Mouse (Mus musculus) right cerebral cortex, postnatal 4 days (tissue): ENCODE results near the gene Tk2.
A peak's percentile ranks its signal among the peaks of the same experiment; 100 is the strongest.
"Not testable (repeated sequence)": the region's sequence is repeated elsewhere in the genome, so short reads cannot be mapped to it uniquely, and the experiment has no call there.

Experiments used
- DNase-seq: peaks from one replicate; pipeline ENCODE4 v3.0.0-alpha.2; 2022

The Tk2 gene

DNA sequence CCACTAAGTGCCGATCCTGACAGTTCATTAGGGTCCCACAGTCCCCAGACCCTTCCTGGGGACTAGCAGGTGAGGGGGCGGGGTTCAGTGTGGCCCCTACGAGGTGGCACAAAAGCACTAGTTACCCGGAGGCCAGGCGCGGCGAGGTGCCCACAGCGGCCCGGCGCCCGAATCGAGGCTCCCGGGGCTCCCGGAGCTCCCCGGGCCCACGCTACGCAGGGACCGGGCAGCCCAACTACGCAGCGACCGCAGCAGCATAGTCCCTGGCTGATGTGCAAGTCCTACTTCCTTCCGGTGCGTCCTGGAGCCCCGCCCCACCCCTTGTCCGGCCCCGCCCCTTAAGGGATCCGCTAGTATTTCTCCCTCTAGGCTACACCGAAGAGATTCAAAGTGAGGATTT is at the start of gene Tk2:
Gene Tk2, minus strand, starts transcription at position 283 of the 400 bp plus-strand sequence.
- DNase-seq: peak; percentile 82

DNA sequence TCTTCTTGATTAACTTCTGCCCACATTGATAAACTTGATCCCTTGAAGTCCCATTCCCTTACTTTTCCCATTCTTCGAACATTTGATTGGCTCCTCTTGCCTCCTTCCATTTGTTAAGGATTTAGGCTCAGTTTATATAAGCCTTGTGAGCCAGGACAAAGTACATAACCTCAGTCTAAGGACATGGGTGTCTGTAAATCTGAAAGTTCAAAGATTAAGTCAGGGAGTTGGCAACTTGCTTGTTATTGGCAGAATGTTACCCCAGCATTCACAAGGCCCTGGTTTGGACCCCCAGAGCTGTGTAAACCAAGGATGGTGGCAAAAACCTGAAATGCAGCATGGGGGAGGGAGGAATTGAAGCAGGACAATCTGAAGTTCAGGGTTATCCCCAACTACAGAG is 46.0 kb upstream of the Tk2 start:
- DNase-seq: no peak

DNA sequence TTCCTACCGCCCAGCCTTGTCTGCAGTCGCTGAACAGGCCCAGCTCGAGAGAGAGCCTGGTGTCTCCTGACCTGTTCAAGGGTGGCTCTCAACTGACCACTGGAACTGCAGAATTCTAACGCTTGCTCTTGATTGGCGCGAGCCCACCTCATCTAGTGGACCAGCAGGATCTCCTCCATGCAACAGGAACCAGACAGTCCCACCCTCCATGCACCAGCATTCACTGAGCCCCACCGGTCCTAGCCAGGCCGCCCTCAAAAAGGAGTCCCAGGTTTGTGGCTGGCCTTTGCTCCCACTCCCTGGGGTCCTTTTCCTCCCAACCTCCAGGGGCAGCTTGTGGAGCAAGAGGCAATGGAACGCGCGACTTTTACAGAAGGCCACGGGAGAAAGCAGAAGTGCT is 44.7 kb upstream of the Tk2 start, which contains the start of gene Cmtm2a:
Gene Cmtm2a, minus strand, starts transcription at position 101 of the 400 bp plus-strand sequence.
- DNase-seq: not testable (repeated sequence)

DNA sequence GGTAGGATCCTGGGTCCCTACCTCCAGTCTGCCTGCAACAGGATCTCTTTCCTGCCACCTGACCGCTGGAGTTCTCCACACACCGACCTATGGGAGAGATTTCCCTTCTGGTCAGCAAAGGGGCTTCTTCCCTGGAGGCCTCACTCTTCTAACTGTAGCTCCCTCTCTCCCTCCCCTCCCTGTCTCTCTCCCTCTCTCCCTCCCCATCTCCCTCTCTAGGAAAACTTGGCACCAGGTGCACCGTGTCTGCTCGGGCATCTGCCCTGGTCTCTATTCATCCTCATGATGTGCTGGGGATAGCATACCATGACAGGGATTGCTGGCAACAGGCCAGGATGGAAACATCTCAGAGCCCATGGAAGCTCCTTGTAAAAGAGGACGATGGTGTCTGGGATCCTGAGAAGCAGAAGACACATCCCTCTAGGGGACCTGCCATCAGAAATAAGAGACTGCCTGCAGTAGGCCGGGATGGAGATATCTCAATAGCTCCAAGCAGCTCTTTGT is 20.6 kb upstream of the Tk2 start:
- DNase-seq: no peak

DNA sequence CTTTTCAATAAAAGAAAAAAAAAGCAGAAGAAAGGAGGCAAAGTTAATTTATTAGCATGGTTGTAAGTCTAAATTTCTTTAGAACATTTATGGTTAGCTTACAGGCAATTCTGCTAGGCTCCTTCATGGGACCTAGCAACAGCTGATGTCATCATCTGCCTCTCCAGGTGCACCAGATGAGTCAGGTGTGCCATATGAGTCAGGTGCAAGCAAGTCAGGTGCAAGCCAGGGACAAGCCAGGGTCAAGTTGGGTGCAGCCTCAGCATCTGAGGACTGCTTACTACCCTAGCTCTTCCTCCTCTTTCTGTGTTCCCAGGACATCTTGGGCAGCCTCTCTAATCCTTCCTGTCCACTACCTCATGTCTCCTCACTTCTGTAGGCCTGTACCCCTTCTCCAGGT is 20.0 kb upstream of the Tk2 start:
- no peak for DNase-seq

DNA sequence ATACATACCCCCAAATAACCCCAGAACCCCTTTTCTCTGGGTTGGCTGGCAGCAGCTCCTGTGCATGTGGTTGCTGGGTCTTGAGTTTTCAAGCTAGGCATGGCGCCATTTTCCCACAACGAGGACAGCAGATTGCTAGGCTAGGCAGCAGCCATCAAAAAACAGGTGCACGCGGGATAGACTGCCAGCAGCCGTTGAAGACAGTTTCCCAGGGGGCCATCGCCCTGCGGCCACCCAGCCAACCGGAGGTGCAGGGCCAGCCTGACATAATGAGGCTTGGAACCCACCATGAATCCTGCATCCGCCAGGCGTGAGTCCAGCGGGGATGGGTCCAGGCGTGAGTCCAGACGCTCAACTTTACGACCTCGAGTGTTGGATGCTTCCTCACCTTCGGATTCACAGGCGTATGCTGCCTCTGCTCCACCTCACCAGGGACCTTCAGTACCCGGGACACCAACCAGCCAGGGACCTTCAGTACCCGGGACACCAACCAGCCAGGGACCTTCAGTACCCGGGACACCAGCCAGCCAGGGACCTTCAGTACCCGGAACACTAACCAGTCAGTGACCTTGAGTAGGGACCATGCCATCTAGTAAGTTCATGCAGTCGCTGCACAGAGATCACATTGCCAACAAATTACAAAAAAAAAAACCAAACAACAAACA is 16.0 kb upstream of the Tk2 start:
- not testable (repeated sequence) for DNase-seq

DNA sequence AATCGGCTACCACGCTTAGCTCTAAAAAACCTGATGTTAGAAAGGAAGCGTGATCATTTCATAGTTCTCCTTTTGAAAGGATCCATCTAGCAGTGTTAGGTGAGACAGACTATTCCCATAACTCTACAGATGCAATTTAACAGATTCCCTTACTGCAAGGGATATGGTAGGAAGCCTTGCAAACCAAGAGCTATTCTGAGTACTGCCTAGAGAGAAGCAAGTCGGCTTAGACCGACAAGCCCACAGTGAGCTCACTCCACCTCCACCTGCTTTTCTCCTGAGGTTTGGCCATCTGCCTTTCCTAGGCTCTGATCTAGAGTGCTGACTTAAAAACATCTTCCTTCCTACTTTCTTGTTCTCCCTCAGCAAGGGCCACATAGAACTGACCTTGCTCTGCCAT is 13.4 kb upstream of the Tk2 start:
- not testable (repeated sequence) for DNase-seq

DNA sequence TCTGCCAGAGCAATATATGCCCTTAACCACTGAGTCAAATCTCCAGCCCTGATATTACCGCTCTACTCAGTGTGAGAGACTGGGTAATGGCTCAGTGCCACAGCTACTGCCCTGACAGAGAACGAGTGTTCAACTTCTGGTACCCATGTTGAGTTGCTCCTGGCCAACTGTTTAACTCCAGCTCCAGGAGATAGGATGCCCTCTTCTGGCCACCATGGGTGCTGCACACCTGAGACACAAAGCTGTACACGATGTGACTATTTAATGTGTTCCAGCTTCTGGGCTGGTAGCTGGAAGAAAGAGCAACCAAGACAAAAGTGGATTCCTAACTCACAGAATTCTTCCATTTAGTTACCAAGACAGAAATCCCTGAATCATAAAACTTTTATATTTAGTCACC is 4.7 kb upstream of the Tk2 start:
- no peak for DNase-seq

DNA sequence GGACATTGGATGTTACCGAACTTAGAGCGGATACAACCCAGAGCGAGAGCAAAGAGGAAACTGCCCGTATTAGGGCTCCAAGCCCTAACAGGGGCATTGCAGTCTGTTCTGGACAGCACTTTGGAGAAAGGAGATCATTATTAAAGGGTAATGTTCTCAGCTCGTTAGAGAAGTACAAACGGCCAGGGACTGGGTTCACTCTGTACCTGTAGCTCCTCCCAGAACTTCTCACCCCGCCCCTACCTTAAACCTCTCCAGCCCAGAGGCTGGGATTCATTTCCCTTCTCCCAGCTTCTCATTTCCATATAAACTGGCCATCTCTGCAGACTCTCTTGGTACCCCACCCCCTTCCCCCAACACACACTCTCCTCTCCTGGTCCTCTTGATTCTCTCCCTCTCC is 3.1 kb upstream of the Tk2 start:
- DNase-seq: no peak

DNA sequence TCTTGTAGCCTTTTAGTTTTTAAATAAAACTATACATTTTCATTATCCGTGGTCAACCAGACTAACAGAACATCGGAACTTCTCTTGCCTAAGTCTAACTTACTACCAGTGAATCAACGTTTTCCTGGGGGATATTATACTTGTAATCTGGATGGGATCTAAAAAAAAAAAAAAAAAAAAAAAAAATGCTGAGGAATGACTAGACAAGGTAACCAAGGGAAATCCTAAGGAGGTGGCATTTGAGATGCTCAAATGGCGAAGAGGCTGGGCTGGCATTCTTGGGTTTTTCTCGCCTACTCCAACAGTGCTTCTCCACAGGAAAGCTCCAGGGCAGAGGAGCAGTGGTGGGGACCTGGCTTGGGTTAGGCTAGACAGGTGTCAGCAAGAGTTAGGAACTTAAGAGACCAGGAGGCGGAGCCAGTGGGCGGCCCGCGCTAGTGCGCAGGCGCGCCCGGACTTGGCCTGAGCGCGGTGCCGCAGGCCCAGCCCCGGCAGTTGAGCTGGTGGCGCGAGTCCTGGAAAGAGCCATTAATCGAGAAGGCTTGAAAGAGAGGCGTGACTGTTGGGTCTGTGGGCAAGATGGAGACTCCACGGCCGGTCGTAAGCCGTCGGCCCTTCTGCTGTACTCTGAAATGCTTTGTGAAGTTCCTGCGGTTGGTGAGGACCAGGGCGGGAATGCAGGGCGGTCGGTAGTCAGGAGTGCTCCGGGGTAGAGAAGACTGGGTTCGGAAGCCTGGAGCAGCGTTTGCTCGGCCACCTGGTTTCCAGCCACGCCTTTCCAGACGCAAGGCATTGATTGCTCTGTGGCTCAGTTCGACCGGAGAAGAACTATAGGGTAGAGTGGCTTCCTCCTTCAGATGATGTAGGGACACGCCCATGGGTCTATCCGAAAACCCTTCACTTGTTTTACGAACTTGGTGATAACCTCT is 2.3 kb upstream of the Tk2 start, which contains the start of gene Cklf:
Gene Cklf, plus strand, starts transcription at position 423 of the 929 bp plus-strand sequence.
- DNase-seq: peak; percentile 74

DNA sequence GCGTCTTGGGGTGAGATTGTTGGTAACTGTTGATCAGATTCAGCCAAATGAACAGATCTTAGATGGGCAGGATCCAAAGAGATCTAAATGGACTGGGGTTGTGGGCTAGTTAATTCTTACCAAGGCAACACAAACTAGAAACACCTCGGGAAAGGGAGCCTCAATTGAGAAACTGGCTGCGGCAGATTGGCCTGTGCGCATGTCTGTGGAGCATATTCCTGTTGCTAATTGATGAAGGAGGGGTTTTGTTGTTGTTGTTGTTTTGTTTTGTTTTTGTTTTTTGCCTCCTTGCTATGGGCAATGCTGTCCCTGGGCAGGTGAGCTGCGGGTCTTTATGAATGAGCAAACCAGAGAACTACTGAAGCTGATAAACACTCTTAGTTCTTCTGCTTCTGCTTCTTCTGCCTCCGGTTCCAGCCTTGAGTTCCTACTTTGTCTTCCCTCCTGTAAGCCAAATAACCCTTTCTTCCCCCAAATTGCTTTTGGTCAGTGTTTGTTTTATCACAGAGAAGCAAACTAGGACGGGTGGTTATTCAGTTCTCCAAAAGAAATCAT is 1.2 kb upstream of the Tk2 start:
- no peak for DNase-seq

DNA sequence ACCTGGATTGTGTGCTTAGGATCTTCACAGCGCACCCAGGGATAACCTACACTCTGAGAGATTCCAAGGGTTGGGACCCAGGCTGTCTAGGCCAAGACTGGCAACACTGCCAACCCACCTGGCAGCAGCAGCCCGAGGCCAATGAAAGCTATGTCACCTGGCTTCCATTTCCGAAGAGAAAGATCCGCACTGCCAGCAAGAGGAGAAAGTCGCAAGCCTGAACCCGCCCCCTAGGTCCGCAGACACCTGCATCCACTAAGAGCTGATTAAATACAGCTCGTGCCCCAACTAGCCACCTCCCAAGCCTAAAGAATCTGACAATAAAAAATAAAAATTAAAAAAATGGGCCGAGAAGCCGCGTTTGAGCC is 466 bp downstream of the Tk2 start:
- no peak for DNase-seq

DNA sequence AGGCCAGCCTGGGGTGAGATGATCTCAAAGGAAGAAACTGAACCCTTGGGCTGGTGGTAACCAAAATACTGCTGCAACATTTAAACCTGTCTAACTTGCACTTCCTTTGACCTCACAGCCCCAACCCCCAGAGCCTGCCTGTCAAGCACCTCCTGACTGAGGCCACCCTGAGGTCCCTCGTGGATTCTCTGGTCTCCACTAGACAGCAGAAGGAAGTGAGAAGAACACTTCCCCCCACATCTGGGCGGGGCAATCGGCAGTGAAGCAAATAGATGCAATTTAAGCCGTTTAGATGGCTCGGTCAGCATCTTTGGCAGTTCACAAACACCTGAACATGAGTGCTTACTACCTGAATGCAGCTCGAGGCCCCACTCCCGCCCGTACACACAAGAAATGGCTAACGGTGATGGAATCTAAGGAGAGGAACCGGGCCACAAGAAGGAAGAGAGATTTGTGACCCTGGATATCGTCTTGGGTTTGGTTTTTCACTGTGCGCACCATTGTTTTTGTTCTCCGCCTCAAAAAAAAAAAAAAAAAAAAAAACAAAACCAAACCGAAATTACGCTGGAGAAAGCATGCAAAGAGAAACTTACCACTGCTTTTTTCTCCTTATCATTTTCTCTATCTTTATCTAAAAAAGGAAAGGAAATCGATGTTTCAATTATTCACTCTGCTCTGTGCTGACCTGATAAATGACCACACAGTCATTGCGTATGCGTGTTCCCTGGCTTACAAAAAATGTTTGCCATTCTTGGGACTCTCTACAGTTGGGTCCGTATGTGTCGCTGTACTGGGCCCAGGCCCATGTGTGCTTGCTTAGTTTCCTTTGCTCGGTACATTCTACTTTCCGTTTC is 1.1 kb downstream of the Tk2 start:
- no peak for DNase-seq

DNA sequence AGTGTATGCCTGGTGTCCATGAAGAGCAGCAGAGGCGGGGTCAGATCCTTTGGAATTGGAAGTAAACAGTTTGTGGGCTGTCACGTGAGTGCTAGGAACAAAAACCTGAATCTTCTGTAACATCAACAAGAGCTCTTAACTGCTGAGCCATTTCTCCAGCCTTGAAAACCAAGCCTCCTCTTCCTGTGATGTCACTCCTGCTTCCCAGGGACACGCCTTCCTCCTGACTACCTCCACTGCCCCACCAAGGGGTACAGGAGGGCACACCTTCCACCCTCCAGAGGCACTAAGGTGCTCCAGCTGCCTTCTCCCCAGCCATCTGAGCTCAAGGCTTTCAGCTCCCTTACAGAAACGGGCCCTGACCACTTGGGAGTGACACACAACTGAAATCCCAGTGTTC is 1.7 kb downstream of the Tk2 start:
- no peak for DNase-seq

DNA sequence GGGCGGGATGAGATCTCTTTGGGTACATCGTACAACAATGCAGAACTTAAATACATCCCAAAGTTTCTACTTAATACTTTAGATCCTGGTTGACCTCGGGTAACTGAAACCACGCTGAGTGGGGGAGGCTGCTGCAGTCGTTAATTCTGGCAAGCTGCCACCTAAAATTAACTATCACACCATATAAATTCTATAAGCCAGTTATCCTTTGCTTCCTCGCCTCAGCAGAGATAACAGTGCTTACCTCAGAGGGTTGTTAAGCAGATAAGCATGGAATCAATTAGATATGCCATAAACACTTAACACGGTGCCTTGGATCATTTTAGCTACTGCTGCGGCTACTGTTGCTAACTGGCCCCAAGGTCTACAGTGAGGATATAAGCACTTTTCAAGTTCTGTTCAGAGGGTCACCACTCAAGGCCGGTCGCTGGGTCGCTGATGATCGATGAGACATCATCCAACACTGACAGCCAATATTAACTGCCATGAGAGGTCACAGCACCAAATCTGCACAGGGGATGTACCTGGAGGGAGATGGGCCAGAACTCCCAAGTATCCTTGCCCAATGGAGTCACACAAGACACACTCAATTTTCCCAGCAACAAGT is 6.2 kb downstream of the Tk2 start:
- no peak for DNase-seq

DNA sequence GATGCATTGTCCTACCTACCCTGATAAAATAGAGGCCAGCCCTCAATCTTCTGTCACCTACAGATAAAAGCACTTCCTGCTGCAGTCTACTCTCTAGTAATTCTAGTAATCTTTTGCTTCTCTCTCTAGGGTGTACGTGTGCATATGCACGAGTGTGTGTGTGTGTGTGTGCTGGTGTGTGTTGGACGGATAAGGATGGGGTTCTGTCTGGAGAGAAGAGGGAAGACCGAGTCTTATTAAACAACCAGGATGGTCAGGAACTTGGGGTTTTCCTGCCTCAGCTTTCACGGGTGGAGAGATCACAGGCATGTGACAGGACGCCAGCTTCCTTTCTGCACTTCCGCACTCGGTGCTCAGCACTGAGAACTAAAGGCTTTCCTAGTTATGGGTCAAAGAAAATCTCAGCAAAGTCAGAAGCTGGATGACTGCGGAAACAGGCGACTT is 8.9 kb downstream of the Tk2 start:
- no peak for DNase-seq

DNA sequence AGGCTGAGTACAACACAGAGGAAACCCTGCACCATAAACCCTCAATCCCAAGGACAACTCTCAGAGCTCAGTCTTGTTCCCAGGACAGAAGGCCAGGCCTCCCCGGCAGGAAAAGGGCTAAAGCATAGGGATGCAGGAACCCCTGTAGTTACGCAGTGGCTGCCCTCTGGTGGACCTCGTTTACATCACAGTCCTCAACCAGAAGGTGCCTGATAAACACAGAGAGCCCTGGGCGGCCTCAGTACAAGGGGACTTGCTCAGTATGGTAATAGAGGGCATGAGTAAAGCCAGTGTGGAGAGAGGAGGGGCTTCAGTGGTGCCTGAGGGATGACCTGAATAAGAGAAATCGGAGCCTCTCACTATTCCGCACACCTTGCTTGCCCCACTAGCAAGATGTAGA is 13.8 kb downstream of the Tk2 start:
- no peak for DNase-seq

DNA sequence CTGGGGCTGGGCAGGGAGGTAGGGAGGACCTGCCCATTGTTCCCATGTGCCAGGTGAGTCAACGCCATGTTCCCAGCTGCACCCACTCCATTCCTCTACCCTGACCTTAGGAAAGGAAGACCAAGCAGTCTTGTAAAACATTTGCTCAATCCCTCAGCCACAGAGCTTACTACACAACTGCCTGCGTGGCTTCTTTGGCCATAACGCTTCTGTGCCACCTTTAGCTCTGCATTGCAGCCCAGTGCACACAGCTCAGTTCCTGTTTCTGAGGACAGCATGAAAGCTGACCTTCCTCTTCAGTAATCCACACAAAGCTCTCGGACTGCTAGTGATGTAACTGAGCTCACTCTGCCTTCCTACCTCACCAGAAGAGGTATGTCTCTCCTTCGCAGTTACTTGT is 15.4 kb downstream of the Tk2 start:
- DNase-seq: no peak

DNA sequence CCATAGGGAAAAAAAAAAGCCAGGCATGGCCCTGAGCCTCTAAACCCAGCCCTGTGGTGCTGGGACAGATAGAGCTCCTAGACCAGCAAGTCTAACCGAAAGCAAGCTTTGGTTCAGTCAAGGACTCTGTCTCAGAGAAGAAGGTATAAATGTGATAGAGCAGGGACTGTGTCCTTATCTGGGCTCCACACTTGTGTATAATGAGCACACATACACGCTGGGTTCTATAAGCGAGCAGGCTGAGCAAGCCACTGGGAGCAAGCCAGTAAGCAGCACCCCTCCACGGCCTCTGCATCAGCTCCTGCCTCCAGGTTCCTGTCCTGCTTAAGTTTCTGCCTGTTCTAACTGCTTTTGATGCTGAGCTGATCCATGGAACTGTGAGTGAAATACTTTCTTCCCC is 16.3 kb downstream of the Tk2 start:
- DNase-seq: no peak

DNA sequence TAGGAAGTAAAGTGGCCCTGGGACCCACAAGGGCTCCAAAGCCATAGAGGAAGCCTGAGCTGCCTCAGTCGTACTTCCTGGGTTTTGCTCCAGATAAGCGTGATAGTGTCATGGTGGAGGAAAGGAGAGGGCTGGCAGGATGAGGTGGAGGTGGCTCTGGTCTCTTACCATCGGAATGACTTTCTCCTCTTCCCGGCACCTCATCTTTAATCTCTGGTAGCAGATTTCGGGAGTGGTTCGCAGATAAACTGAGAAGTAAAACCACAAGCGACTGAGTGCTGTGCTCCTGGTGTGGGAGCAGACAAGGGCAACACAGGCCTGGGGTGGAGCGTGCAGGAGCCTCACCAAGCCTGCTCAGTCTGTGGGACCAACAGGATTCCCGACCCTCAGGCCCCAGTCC is 18.0 kb downstream of the Tk2 start:
- DNase-seq: no peak

DNA sequence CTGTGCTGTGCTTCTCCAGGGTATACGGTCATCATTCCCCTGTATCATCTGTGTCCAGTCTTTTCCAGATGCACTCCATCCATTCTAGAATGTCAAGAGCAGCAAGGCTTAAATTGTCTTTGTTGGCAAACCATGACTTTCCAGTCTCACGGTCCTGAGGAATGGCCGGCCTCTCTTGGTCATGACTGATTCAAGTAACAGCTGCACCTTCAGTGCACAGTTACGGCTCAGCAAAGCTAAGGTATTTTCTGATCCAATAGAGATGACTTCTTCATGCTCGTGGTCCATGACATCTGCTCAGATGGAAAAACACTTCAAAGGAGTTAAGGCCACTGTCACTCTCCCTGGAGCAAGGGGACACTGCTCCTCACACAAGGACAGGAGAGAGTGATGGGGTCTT is 21.3 kb downstream of the Tk2 start:
- DNase-seq: no peak

DNA sequence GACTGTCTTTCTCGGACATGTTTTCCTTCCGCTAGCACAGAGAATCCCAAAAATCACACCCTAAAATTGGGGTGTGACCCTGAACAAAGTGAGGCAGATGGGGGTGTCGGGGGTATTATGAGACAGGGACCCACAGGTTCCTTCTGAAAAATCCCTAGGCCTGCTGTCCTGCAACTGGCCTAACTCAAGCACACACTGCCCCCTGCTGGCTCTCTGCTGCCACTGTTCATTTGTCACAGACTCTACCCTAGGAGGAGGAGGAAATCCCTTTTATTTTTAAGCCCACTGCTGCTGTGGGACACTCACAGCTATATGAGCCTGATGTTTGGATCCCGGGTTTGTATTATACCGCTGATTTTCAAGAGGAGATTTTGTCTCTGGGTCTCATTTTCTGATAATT is 28.6 kb downstream of the Tk2 start:
- peak; percentile 83 for DNase-seq
